Mouse (Mus musculus): Measurements from ENCODE around the gene Gtf2e1.

Gtf2e1 gene

GRCm38 (mm10) chr16:37478311-37479291, 61.0 kb downstream of the Gtf2e1 start:
- DNase-seq (ENCODE audit: low spot score) = no peak

- DNase-seq (ENCODE audit: low spot score) = no peak
Measured at GRCm38 (mm10) chr16:37472620-37473312, 66.8 kb downstream of the Gtf2e1 start.

DNA sequence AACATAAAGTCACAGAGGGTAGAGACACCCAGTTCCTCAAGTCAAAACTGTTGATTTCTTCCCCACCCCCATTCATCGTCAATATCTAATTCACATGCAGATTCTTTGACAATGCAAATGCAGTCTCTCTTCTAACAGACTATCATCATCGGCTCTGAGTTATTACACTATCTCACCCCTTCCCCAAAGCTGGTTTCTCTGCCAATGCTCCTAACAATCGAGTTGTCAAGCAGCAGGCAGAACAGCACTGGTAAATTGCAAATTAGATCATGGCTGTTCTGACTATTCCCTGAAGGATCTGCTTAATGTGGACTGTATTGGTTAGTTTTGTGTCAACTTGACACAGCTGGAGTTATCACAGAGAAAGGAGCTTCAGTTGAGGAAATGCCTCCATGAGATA, 70.0 kb downstream of the Gtf2e1 start:
- DNase-seq (ENCODE audit: low spot score) = no peak

GRCm38 (mm10) chr16:37463981-37464380, 75.6 kb downstream of the Gtf2e1 start:
- no peak for DNase-seq (ENCODE audit: low spot score)

DNA sequence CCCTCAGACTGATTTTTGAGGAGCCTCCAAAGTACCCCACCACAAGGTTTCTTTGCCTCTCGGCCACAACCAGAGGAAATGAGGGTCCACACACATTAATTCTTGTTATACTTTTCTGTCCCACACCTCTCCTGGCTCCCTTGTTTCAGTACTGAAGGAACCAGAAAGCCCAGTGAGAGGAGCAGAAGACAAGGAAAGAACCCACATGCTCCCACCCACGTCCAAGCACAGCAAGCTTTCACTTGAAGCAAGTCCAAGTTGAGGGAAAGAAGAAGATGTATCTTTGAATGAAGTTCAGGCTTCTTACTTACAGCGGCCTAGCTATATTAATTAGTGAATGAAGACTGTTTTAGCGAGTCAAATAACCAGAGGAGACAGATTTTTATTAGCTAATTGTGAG, 76.7 kb downstream of the Gtf2e1 start:
- DNase-seq (ENCODE audit: low spot score) = no peak

DNA sequence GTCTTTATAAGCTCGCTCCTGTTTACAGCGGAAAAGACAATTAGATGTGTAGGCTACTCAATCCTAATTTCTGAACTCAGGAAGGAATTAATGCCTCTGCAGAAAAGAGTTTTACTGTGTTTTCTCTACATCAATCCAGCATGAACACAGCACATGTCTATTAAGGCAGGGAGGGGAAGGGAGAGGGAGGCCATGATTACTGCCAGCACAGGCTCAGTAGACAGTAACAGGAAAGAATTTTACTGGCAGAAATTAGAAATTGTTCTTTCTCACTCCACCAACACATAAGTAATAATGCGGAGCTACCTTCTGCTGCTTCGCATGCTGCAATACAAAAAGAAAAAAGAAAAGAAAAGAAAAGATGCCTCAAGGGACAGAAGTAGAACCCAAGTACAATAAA, 78.0 kb downstream of the Gtf2e1 start:
- DNase-seq (ENCODE audit: low spot score) = no peak

Data from lung, postnatal 25 days (tissue).